Mouse (Mus musculus) liver, embryonic 14.5 days (tissue): Measurements from ENCODE around the gene Foxa1.

Experiments
- CTCF ChIP-seq: IDR thresholded peaks from 2 replicates; pipeline ENCODE4 v1.5.1; 2016; ENCODE audit warnings: antibody characterized with exemption, low read depth, control low read depth
- EP300 ChIP-seq: IDR thresholded peaks from 2 replicates; pipeline ENCODE4 v1.6.1; 2016; ENCODE audit warnings: antibody characterized with exemption, low read depth

DNA sequence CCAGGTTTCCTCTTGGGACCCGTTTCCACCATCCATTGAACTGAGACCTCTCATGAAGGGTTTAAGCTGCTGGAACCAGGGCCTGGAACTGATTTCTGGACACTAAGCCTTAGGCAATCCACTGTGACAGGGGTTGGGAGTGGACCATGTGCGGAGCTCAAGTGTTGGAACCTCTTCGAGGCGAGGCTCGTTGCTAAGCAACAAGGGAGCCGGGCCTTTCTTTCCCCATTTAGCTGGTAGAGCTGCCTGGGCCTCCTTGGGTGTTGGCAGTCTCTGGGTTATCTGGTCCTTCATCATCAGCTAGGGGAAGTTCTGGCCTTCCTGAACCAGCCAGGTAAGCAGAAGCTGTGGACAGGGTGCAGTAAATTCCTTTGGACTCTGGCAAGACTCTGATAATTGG is 17.2 kb upstream of the Foxa1 start, which contains the start of gene Ttc6:
- TF ChIP-seq EP300 (no peak), CTCF (no peak)
